Mouse (Mus musculus): Measurements from ENCODE around the gene Nelfa.

Gene Nelfa

Small RNA genes within 50 kb of the gene (microRNA-seq; reads per million reads assigned to microRNA genes)
- 0.57 to 0.62 reads per million in 2 experiments for gene Mir7024
